Mouse (Mus musculus) midbrain, embryonic 12.5 days (tissue): ENCODE results near the gene AC153137.1. TPM values are rescaled to one million over a fixed set of nuclear protein-coding genes. Genes with fewer than 3 reads are reported as not detected.
A peak's percentile ranks its signal among the peaks of the same experiment; 100 is the strongest.
"Not testable (repeated sequence)": the region's sequence is repeated elsewhere in the genome, so short reads cannot be mapped to it uniquely, and the experiment has no call there.

Experiments
- ATAC-seq: fragments of 200-750 bp; cut with Nextera tagmentation; 2 replicates; pipeline ENCODE4 v1.8.0; 2017; ENCODE audit warnings: low read depth, moderate TSS enrichment, moderate library complexity; ENCODE audit not compliant: low FRiP score
- H3K27ac ChIP-seq: fragments of 300-500 bp; sonication (generic); replicated peaks from 2 replicates; pipeline ENCODE4 v1.5.1; 2016; ENCODE audit warnings: mild to moderate bottlenecking
- H3K27me3 ChIP-seq: fragments of 300-500 bp; sonication (generic); 2 replicates; pipeline ENCODE4 v1.6.1; 2016; ENCODE audit warnings: mild to moderate bottlenecking
- H3K36me3 ChIP-seq: fragments of 300-500 bp; sonication (generic); 2 replicates; pipeline ENCODE4 v1.6.1; 2016
- H3K4me1 ChIP-seq: fragments of 300-500 bp; sonication (generic); 2 replicates; pipeline ENCODE4 v1.6.1; 2016
- H3K4me2 ChIP-seq: fragments of 300-500 bp; sonication (generic); replicated peaks from 2 replicates; pipeline ENCODE4 v1.6.1; 2016; ENCODE audit warnings: mild to moderate bottlenecking, moderate library complexity
- H3K4me3 ChIP-seq: fragments of 300-500 bp; sonication (generic); 2 replicates; pipeline ENCODE4 v1.5.1; 2016; ENCODE audit warnings: mild to moderate bottlenecking
- H3K9ac ChIP-seq: fragments of 300-500 bp; sonication (generic); replicated peaks from 2 replicates; pipeline ENCODE4 v1.6.1; 2016; ENCODE audit warnings: mild to moderate bottlenecking, moderate library complexity
- H3K9me3 ChIP-seq: fragments of 300-500 bp; sonication (generic); 2 replicates; pipeline ENCODE4 v1.6.1; 2016; ENCODE audit warnings: mild to moderate bottlenecking
- WGBS: fragments of 180-500 bp; shearing (Covaris S2); methylation state at CpG from one replicate; pipeline ENCODE4 v1.1.7; 2016; 5-methylcytosine and 5-hydroxymethylcytosine counted together
- polyA plus RNA-seq: library from polyadenylated mRNA; unstranded; fragments of >200 nt; fragmentation: Nextera tagmentation; extraction: Ambion mirVana; gene quantifications from 2 replicates; pipeline ENCODE4 v1.2.1, GENCODE M21; 2016

Gene AC153137.1
- not detected in 2 replicates for polyA plus RNA-seq

DNA sequence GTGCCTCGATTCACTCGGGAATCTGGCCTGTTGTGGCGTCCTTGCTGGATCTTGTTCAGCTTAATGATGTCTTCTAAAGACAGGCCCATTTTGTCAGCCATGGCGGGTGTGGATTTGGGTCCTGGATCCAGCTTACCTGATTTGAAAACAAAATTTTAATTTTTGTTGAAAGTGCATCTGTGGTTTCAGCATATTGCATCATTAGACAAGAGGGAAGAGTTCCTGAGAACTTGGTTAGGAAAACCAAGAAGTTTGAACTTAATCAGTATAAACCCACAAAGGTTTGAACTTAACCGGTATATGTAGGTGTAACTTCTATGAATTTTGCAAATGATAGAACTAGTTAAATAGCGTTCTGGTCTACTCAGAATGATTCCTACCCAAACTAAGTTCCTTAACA is at the start of gene AC153137.1:
Gene AC153137.1 (minus strand): TSS at position 101 of the 400 bp plus-strand sequence.
- 92% methylated on average over 5 of the region's 6 CpGs for WGBS
- not testable (repeated sequence) for H3K9me3 ChIP-seq

DNA sequence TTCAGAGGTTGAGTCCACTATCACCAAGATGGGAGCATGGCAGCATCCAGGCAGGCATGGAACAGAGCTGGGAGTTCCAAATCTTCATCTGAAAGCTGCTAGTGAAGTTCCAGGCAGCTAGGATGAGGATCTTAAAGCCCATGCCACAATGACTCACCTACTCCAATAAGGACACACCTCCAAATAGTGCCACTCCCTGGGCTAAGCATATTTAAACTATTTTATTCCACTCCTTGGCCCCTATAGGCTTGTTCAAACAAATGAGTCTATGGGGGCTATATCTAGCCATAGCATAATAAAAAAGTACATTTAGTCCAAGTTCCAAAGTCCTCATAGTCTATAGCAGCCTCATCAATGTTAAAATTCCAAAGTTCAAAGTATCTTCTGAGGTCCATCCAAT is 45.4 kb upstream of the AC153137.1 start:
- Histone ChIP-seq H3K27me3 (no peaks in the 10 kb centered on the region), H3K27ac (no peak overlapping the region), H3K4me3 (no peak overlapping the region), H3K4me2 (no peak overlapping the region), H3K4me1 (no peaks in the 10 kb centered on the region), H3K36me3 (no peaks in the 10 kb centered on the region), H3K9me3 (no peaks in the 10 kb centered on the region), H3K9ac (no peak overlapping the region)
- ATAC-seq = no peak

More for the DNA sequence above, at the start of gene AC153137.1:
- H3K4me2 ChIP-seq, H3K9ac ChIP-seq, H3K27me3 ChIP-seq, H3K4me1 ChIP-seq, H3K27ac ChIP-seq, ATAC-seq, H3K4me3 ChIP-seq, H3K36me3 ChIP-seq: not testable (repeated sequence)

DNA sequence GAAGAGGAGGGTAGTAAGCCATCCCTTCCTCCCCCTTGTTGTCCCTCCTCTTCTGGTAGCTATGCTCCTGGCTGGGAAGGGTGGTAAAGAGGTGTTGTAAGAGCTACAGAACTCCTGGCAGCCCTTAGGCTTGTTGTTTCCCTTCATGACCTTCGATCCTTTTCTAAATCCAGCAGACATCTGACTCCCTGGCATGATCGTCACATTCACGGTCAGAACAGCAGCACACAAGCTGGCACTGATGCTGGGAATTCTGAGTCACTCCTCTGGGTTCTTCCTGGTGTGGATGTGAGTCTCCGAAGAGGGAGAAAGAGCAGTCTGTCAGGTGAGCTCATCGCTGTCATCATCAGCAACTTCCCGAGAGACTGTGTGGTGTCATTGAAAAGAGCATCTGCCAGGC is 41.5 kb upstream of the AC153137.1 start:
- no peak for ATAC-seq
- Histone ChIP-seq H3K4me3 (no peak overlapping the region), H3K9me3 (no peaks in the 10 kb centered on the region), H3K4me1 (no peaks in the 10 kb centered on the region), H3K36me3 (no peaks in the 10 kb centered on the region), H3K27me3 (no peaks in the 10 kb centered on the region), H3K27ac (no peak overlapping the region), H3K9ac (no peak overlapping the region), H3K4me2 (no peak overlapping the region)
- 81% methylated on average over 6 of the region's 6 CpGs for WGBS

DNA sequence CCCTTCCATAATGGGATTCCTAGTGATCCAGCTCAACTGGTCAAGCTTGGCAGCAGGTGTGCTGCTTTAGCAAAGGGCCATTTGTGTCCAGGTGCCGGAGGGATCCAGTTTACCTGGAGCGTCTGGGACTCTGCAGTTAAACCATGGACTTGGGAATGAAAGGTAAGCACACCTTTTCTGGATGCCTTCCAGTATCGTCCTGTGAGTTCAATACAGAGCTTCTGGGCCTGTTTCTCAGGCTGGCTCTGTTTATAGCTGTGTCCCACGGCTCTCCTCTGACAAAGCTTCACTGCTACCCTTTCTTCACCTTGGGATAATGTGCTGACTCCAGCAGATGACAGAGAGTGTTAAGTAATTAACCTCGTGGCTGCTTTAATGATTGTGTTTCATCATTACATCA is 39.6 kb upstream of the AC153137.1 start:
- 82% methylated on average over 5 of the region's 5 CpGs for WGBS
- Histone ChIP-seq H3K9ac (no peak overlapping the region), H3K27me3 (no peaks in the 10 kb centered on the region), H3K9me3 (no peaks in the 10 kb centered on the region), H3K36me3 (no peaks in the 10 kb centered on the region), H3K4me2 (no peak overlapping the region), H3K4me3 (no peak overlapping the region), H3K27ac (no peak overlapping the region), H3K4me1 (no peaks in the 10 kb centered on the region)
- ATAC-seq = no peak

DNA sequence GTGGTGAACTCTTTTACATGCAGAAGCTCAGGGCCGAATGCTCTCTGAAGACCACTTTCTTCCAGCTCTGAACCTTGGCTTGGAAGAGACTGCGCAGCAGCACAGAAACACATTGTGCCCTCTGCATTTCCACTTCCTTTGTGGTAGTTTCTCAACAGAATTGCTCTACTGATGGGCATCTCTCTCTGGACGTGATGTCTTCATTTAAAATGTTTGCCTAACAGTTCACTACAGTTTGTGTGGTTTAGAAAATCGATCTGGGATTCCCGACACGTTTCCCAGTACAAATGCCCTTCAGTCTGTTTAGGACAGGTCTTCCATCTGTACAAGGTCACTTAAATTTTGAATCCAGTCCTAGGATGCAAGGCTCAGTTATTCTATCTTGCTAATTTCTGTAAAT is 38.3 kb upstream of the AC153137.1 start:
- no peaks in the 10 kb centered on the region for H3K36me3 ChIP-seq
- 90% methylated on average over 6 of the region's 6 CpGs for WGBS
- no peak for ATAC-seq
- no peak overlapping the region for H3K9ac ChIP-seq
- H3K9me3 ChIP-seq = no peaks in the 10 kb centered on the region
- no peaks in the 10 kb centered on the region for H3K4me1 ChIP-seq
- H3K27me3 ChIP-seq = no peaks in the 10 kb centered on the region
- no peak overlapping the region for H3K4me2 ChIP-seq
- H3K27ac ChIP-seq = no peak overlapping the region
- no peak overlapping the region for H3K4me3 ChIP-seq

DNA sequence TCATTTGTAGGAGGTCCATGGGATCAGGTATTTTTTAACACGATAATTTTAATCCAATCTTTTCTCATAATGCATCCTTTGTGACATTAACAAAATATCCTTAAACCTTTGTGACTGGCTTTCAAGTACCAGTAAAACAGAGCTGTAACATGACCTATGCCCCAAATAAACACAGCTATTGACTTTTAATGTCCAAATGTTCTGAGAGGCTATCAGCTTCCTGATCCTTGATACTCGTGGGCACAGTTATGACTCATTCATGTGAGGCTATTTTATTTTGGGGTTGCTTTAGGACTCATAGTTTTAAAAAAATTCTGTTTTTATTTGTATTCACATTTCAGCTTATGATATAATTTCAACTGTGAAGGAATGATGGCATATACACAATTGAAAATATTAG is 37.5 kb upstream of the AC153137.1 start:
- no peak for ATAC-seq
- H3K4me2 ChIP-seq = no peak overlapping the region
- no peaks in the 10 kb centered on the region for H3K36me3 ChIP-seq
- H3K27me3 ChIP-seq = no peaks in the 10 kb centered on the region
- 75% methylated on average over 2 of the region's 2 CpGs for WGBS
- no peaks in the 10 kb centered on the region for H3K9me3 ChIP-seq
- no peak overlapping the region for H3K9ac ChIP-seq
- H3K4me3 ChIP-seq = no peak overlapping the region
- no peaks in the 10 kb centered on the region for H3K4me1 ChIP-seq
- no peak overlapping the region for H3K27ac ChIP-seq

DNA sequence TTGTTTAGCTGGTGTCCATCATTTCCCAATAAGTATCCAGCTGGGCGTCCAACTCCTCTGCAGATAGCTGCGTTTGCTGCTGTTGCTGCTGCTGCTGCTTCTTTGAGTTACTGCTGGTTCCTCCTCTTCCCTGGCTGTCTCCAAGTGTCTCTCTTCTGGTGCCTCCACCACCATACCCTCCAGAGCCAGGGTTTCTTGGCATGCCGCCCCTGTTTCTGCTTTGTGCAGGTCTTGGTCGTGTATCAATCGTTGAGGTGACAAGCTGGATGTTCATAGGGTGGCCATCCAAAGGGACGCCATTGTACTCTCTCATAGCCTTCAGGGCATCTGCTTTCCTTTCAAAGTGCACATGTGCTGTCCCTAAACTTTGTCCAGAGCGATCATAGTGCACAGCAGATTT is 529 bp downstream of the AC153137.1 start:
- not testable (repeated sequence) for H3K4me1 ChIP-seq, H3K27ac ChIP-seq, H3K4me2 ChIP-seq, H3K9ac ChIP-seq, H3K4me3 ChIP-seq, ATAC-seq, H3K9me3 ChIP-seq, H3K36me3 ChIP-seq, H3K27me3 ChIP-seq
- WGBS = 90% methylated on average over 7 of the region's 7 CpGs

DNA sequence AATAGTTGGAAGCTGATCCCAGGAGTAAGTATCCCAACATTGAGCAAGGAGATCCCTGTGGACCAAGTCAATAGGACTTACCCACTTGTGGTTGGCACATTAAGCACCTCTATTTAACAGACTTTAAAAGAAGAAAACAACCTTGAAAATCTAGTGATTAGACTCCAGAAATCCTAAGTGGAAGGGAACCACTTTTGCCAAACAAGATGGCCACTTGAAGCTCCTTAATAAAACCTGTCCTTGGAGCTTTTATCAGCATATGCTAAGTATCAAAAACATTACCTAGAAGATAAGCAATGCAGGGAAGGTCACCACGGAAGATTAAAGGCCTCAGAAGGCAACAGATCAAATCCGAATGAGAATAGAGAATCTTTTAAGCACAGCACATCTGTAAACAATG is 26.0 kb downstream of the AC153137.1 start:
- Histone ChIP-seq H3K4me2 (no peak overlapping the region), H3K9me3 (no peaks in the 10 kb centered on the region), H3K4me3 (no peak overlapping the region), H3K4me1 (peaks cover 15% of the 10 kb centered on the region), H3K27me3 (no peaks in the 10 kb centered on the region), H3K9ac (no peak overlapping the region), H3K36me3 (no peaks in the 10 kb centered on the region), H3K27ac (no peak overlapping the region)
- no peak for ATAC-seq
- 80% methylated on average over 2 of the region's 2 CpGs for WGBS

DNA sequence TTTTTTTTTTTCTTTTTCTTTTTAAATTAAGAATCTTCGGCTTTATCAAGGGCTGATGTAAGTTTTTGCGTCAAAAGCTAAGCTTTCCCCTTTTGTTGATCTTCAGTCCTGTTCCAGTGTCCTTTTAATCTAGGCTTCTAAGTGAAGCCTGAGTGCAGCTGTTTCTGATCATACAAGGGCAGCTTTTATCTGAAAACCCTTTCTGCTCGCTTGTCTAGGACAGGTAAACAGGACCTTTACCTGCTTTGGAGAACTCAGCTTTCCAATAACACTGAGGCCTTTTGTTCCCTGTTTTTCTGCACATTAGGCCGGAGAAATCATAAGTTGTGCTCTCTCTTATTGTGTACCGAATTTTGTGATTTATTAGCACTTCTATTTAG is 27.3 kb downstream of the AC153137.1 start:
- ATAC-seq = no peak
- peaks cover 19% of the 10 kb centered on the region for H3K4me1 ChIP-seq
- H3K27me3 ChIP-seq = no peaks in the 10 kb centered on the region
- WGBS = 43% methylated on average over 5 of the region's 5 CpGs
- peak overlapping the region; percentile 55 for H3K4me2 ChIP-seq
- H3K4me3 ChIP-seq = peak overlapping the region; percentile 81
- H3K9ac ChIP-seq = peak overlapping the region; percentile 75
- H3K9me3 ChIP-seq = no peaks in the 10 kb centered on the region
- H3K27ac ChIP-seq = peak overlapping the region; percentile 99
- no peaks in the 10 kb centered on the region for H3K36me3 ChIP-seq

DNA sequence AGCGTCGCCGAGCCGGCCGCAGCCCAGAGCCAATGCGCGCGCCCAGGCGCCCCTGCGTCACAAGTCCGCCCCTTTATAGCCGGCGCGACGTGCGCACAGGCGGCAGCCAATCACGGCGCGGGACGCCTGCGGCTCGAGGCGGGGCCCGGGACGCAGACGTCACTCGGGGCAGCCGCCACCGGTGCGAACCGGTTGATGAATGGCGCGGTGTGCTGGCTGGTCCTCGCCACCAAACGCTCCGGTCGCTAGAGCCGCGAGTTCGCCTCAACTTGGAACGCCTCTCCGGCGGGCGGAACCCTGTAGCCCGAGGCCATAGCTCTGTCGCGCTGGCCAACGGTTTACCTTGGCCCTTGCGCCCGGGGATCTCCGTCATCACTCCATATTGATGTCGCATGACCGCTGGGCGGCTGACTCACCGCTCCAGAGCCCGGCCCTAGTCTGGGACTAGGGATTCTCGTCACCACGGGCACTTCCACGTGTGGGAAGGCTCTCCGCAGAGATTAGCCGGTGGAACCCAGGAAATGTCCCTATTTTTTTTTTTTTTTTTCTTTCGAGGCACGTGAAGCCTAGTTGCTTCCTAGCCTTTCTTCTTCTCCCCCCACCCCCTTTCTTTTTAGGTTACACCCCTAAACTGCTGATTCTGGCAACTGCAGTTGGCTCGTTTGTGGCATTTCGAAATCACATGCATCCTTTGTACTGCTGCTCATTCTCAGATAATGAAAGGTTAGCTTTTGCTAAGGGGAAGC is 27.9 kb downstream of the AC153137.1 start:
- WGBS = under 1% methylated on average over 64 of the region's 66 CpGs
- Histone ChIP-seq H3K4me2 (peak overlapping the region; percentile 55), H3K36me3 (peaks cover 4% of the 10 kb centered on the region), H3K9me3 (no peaks in the 10 kb centered on the region), H3K4me3 (peak overlapping the region; percentile 81), H3K27ac (peak overlapping the region; percentile 99), H3K27me3 (no peaks in the 10 kb centered on the region), H3K9ac (peak overlapping the region; percentile 75), H3K4me1 (peaks cover 19% of the 10 kb centered on the region)
- peak; percentile 98 for ATAC-seq

DNA sequence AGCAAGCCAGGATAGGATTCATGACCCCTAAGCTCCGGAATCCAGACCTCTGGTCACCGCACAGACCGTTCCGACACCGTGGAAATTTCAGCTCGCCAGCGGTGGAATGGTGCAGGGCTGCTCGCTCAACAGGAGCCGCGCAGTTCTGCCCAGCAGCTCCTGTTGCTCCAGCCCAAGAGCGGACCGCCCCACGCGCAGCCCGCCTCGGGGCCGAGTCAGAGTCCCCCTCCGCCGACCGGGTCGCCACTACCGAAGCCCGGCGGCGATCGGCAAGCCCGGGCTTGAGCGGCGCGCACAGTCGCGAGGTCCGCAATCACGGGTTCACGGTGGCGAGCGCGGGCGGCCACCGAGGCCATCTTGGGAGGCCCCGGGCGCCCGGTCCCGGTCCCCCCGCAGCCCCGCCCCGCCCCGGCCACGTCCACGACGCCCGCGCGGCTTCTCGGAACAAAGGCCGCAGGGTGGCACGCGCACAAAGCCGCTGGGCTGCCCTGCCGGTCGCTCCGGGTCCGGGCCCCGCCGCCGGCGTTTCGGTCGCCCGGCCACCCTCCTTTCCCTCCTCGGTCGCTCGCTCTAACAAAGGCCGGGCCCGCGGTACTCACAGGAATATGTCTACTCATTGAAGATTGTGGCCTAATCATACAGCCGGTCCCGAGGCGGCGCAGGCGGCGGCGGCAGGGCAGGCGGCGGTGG is 28.7 kb downstream of the AC153137.1 start:
- ATAC-seq = peak; percentile 61
- H3K4me3 ChIP-seq = peak overlapping the region; percentile 81
- peak overlapping the region; percentile 57 for H3K4me2 ChIP-seq
- H3K4me1 ChIP-seq = peaks cover 19% of the 10 kb centered on the region
- WGBS = under 1% methylated on average over 64 of the region's 85 CpGs
- H3K27me3 ChIP-seq = no peaks in the 10 kb centered on the region
- H3K9me3 ChIP-seq = no peaks in the 10 kb centered on the region
- peak overlapping the region; percentile 99 for H3K27ac ChIP-seq
- H3K36me3 ChIP-seq = peaks cover 12% of the 10 kb centered on the region
- peak overlapping the region; percentile 96 for H3K9ac ChIP-seq

DNA sequence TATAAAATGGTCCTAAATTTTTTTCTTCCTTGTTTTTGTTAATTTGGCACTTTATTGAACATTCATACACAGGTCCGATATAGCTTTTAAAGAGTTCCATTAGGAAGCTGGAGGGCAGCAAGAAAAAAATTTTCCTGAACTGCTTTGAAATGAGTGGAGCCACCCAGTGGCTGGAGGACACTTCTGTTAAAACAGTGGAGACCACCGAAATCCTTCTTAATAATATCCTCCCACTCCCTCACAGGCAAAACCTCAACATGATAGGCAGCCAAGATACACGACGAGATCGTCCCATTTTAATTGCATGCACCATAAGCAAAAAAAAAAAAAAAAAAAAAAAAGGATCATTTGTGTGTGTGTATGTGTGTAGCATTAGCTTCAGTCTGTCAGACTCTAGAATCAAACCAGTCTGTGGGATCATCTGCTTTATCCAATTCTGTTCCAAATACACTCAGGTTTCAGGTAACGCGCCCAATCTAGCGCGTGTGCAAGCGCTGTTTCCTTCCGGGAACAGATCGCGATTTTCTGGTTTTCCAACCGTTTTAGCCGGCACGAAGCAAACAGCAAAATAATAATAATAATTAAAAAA is 29.3 kb downstream of the AC153137.1 start:
- ATAC-seq = no peak
- Histone ChIP-seq H3K4me2 (peak overlapping the region; percentile 57), H3K27me3 (no peaks in the 10 kb centered on the region), H3K27ac (peak overlapping the region; percentile 99), H3K9ac (peak overlapping the region; percentile 96), H3K4me1 (peaks cover 19% of the 10 kb centered on the region), H3K36me3 (peaks cover 18% of the 10 kb centered on the region), H3K4me3 (peak overlapping the region; percentile 81), H3K9me3 (no peaks in the 10 kb centered on the region)
- under 1% methylated on average over 16 of the region's 16 CpGs for WGBS
